Mouse (Mus musculus) embryonic facial prominence, embryonic 14.5 days (tissue): ENCODE data around the gene Slit2. TPM values are rescaled to one million over a fixed set of nuclear protein-coding genes. Genes with fewer than 3 reads are reported as not detected.
"Not testable (repeated sequence)": the region's sequence is repeated elsewhere in the genome, so short reads cannot be mapped to it uniquely, and the experiment has no call there.

Experiments
- ATAC-seq: fragments of 200-750 bp; cut with Nextera tagmentation; 2 replicates; pipeline ENCODE4 v1.8.0; 2017; ENCODE audit warnings: low read depth, moderate number of reproducible peaks, moderate TSS enrichment
- DNase-seq: peaks from one replicate; pipeline ENCODE4 v3.0.0-alpha.2; 2015; ENCODE audit warnings: low spot score
- H3K27ac ChIP-seq: fragments of 300-500 bp; sonication (generic); replicated peaks from 2 replicates; pipeline ENCODE4 v1.5.1; 2014; ENCODE audit warnings: low read depth, mild to moderate bottlenecking, low read length, moderate library complexity
- H3K27me3 ChIP-seq: fragments of 300-500 bp; sonication (generic); replicated peaks from 2 replicates; pipeline ENCODE4 v1.6.1; 2014; ENCODE audit warnings: low read length; ENCODE audit not compliant: control insufficient read depth, insufficient read depth
- H3K36me3 ChIP-seq: fragments of 300-500 bp; sonication (generic); 2 replicates; pipeline ENCODE4 v1.6.1; 2014; ENCODE audit warnings: low read length, mixed read lengths; ENCODE audit not compliant: control insufficient read depth, insufficient read depth
- H3K4me1 ChIP-seq: fragments of 300-500 bp; sonication (generic); 2 replicates; pipeline ENCODE4 v1.6.1; 2014; ENCODE audit warnings: antibody characterized with exemption, low read length; ENCODE audit not compliant: control insufficient read depth, insufficient read depth
- H3K4me2 ChIP-seq: fragments of 300-500 bp; sonication (generic); 2 replicates; pipeline ENCODE4 v1.6.1; 2014; ENCODE audit warnings: low read depth, mild to moderate bottlenecking, low read length, moderate library complexity, mixed read lengths
- H3K4me3 ChIP-seq: fragments of 300-500 bp; sonication (generic); 2 replicates; pipeline ENCODE4 v1.5.1; 2014; ENCODE audit warnings: low read depth, mild to moderate bottlenecking, low read length
- H3K9ac ChIP-seq: fragments of 300-500 bp; sonication (generic); 2 replicates; pipeline ENCODE4 v1.6.1; 2014; ENCODE audit warnings: low read depth, mild to moderate bottlenecking, low read length, moderate library complexity, mixed read lengths
- H3K9me3 ChIP-seq: fragments of 300-500 bp; sonication (generic); 2 replicates; pipeline ENCODE4 v1.6.1; 2016; ENCODE audit warnings: low read length; ENCODE audit not compliant: control insufficient read depth
- WGBS: fragments of 180-500 bp; shearing (Covaris S2); extraction: QIAGEN DNeasy Blood & Tissue Kit; methylation state at CpG from one replicate; pipeline ENCODE4 v1.1.7; 2014; 5-methylcytosine and 5-hydroxymethylcytosine counted together
- polyA plus RNA-seq: library from polyadenylated mRNA; unstranded; fragments of >200 nt; fragmentation: Nextera tagmentation; extraction: Ambion mirVana; gene quantifications from 2 replicates; pipeline ENCODE4 v1.2.1, GENCODE M21; 2014

Gene Slit2
- polyA plus RNA-seq, 1 experiment from 2014 or later: 27.0 TPM

DNA sequence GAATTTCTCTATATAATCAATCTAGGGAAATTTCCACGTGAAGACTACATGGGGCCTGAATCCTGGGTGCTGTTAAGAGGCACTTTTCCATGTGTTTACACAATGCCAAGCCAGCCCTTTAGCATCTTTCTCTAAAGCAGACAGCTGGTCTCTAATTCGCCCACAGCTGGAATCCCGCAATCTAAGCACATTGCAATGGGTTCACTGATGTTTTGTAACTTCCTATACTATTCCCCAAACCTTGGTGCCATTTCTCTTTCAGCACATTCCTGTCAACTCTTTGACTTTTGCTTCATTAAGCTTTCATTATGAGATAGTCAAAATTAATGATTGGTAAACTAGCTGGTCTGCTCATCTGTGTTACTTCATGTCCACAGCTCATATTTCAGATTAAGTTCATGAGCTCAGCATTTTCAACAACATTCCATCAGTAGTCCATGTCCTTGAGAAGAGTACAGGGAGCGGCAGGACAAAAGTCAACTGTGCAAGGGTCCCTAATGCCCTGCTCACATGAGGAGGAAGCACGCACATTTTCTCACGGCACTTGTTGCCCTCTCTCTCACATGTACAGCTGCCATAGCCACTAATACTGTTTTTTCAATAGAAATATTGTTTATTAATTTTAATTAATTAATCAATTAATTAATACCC is 247.6 kb downstream of the Slit2 start:
- H3K27ac ChIP-seq: no peak overlapping the region
- H3K9ac ChIP-seq: no peak overlapping the region
- no peak for DNase-seq
- no peak for ATAC-seq
- no peak overlapping the region for H3K4me2 ChIP-seq
- no peak overlapping the region for H3K4me3 ChIP-seq
- peaks cover 13% of the 10 kb centered on the region; the same call in 1 of the 2 replicates for H3K36me3 ChIP-seq
- H3K4me1 ChIP-seq: no peaks in the 10 kb centered on the region
- no peaks in the 10 kb centered on the region for H3K27me3 ChIP-seq
- 74% methylated on average over 6 of the region's 6 CpGs for WGBS
- no peaks in the 10 kb centered on the region for H3K9me3 ChIP-seq

DNA sequence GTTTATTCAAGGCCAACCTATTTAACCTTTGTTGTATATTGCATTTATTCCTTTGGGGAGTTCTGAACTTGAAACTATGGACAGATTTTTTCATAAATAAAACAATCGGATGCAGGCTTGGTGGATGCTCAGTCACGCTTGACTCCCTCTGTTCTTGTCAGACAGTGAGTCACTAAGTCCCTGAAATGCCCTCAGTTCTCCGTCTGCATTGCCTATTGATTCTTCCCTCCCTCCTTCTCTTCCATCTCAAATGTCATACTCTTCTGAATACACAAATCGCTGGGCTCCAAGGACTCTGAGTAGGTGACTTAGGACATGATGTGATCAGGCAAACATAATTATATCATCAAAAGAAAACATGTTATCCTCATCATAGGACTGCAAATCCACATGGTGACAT is 251.8 kb downstream of the Slit2 start:
- Histone ChIP-seq H3K4me3 (no peak overlapping the region), H3K9me3 (no peaks in the 10 kb centered on the region), H3K27me3 (no peaks in the 10 kb centered on the region), H3K36me3 (peaks cover 10% of the 10 kb centered on the region; the same call in 1 of the 2 replicates), H3K9ac (no peak overlapping the region), H3K27ac (no peak overlapping the region), H3K4me2 (no peak overlapping the region), H3K4me1 (no peaks in the 10 kb centered on the region)
- 73% methylated on average over 4 of the region's 4 CpGs for WGBS
- ATAC-seq: no peak
- DNase-seq: no peak

DNA sequence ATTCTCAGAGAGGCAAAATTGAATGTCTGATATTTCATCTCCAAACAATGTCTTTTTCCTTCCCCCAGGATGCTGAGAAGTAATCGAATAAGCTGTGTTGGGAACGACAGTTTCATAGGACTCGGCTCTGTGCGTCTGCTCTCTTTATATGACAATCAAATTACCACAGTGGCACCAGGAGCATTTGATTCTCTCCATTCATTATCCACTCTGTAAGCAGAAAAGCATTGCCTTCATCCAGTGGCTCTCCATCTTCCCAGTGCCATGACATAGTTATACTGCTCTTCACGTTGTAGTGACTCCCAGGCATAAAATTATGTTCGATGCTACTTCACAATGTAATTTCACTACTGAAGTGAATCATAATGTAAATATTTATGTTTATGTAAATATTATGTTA is 252.3 kb downstream of the Slit2 start:
- WGBS: 88% methylated on average over 6 of the region's 6 CpGs
- H3K27ac ChIP-seq: no peak overlapping the region
- no peaks in the 10 kb centered on the region for H3K4me1 ChIP-seq
- H3K36me3 ChIP-seq: peaks cover 10% of the 10 kb centered on the region; the same call in 1 of the 2 replicates
- no peaks in the 10 kb centered on the region for H3K27me3 ChIP-seq
- H3K9me3 ChIP-seq: no peaks in the 10 kb centered on the region
- DNase-seq (no peak), ATAC-seq (no peak)
- H3K4me2 ChIP-seq: no peak overlapping the region
- no peak overlapping the region for H3K4me3 ChIP-seq
- H3K9ac ChIP-seq: no peak overlapping the region

DNA sequence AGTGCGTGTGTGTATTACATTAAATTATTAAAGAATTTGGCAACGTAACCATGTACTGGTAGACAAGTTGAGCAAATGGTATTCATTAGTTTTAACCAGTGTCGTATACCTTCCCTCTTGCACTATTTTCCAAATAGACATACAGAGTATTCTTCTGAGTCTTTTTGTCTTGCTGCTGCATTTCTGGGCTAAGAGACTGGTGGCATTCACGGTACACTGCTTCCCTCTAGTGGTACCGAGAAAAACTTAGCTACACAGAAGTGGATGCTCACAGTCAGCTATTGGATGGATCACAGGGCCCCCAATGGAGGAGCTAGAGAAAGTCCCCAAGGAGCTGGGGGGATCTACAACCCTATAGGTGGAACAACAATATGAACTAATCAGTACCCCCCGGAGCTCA is 257.8 kb downstream of the Slit2 start:
- H3K4me1 ChIP-seq, H3K36me3 ChIP-seq, H3K9ac ChIP-seq, H3K27ac ChIP-seq, H3K4me3 ChIP-seq, H3K27me3 ChIP-seq, H3K9me3 ChIP-seq, H3K4me2 ChIP-seq: not testable (repeated sequence)
- DNase-seq (peak; percentile 63), ATAC-seq (peak; percentile 62; the same call in 1 of the 2 replicates)
- WGBS: 29% methylated on average over 6 of the region's 6 CpGs

DNA sequence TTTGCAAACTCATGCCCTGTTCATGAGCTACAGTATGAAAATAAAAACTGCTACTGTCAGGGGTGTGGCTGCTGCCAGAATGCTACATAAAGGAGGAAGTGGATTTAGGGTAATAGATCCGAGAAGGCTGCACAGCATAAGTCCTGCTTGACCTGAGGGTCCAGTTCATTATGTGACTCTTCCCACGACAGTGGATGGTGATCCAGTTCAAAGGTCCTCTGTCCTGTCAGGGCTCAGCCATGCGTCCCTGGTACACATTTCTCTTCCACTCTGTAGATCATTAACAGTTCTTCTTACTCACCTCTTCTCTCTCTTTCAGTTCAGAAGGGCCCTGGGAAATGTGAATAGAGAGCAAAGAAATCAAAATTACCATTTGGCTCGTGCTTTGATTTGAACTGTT is 265.4 kb downstream of the Slit2 start:
- Histone ChIP-seq H3K4me1 (no peaks in the 10 kb centered on the region), H3K9ac (no peak overlapping the region), H3K36me3 (0 out of 2 replicates have a peak, but pooled peaks cover 6% of the 10 kb centered on the region), H3K9me3 (no peaks in the 10 kb centered on the region), H3K4me2 (no peak overlapping the region), H3K27me3 (no peaks in the 10 kb centered on the region), H3K27ac (no peak overlapping the region), H3K4me3 (no peak overlapping the region)
- DNase-seq (no peak), ATAC-seq (no peak)
- 86% methylated on average over 4 of the region's 4 CpGs for WGBS

DNA sequence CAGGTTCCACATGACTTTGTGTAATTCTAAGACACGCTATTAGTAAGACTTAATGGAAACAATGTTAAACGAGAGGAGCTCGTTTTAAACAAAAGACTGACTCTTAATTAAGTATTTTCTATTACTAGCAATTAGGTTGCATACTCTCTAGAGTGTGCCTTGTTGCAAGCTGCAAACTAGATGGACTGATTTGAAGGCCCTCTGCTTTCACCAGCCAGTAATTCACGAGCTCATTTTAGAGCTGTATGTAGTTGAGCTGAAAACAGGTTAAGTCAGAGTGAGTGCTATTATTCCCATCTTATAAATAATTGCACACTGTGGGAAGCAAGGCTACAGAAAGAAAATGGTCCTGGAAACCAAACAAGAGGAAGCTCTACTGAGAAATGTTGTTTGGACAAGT is 294.6 kb downstream of the Slit2 start:
- Histone ChIP-seq H3K9ac (no peak overlapping the region), H3K4me3 (no peak overlapping the region), H3K4me2 (no peak overlapping the region), H3K27me3 (no peaks in the 10 kb centered on the region), H3K36me3 (no peaks in the 10 kb centered on the region), H3K9me3 (no peaks in the 10 kb centered on the region), H3K27ac (no peak overlapping the region), H3K4me1 (no peaks in the 10 kb centered on the region)
- 82% methylated on average over 4 of the region's 4 CpGs for WGBS
- DNase-seq (no peak), ATAC-seq (no peak)

DNA sequence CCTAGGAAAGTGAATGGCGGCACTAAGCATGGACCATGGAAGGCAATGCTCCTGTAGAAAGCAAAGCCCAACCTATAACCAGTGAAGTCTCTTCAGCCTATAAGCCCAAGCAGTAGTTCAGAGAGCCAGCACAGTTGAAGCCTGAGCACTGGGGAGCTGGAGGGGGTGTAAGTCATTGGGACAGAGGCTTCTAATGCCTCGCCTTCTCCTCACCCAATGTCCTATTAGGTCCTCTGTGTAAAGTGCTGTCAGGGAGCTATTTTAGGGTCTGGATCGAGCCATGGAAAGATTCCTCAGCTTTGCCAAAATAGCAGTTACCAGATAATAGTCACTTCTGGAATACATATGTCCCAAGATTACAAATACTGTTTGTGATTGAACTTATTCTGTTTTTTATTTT is 318.2 kb downstream of the Slit2 start:
- 95% methylated on average over 3 of the region's 3 CpGs for WGBS
- no peak for ATAC-seq
- Histone ChIP-seq H3K27ac (no peak overlapping the region), H3K4me2 (no peak overlapping the region), H3K36me3 (peaks cover 20% of the 10 kb centered on the region; the same call in 1 of the 2 replicates), H3K4me3 (no peak overlapping the region), H3K27me3 (no peaks in the 10 kb centered on the region), H3K9ac (no peak overlapping the region), H3K4me1 (no peaks in the 10 kb centered on the region), H3K9me3 (no peaks in the 10 kb centered on the region)
- no peak for DNase-seq

DNA sequence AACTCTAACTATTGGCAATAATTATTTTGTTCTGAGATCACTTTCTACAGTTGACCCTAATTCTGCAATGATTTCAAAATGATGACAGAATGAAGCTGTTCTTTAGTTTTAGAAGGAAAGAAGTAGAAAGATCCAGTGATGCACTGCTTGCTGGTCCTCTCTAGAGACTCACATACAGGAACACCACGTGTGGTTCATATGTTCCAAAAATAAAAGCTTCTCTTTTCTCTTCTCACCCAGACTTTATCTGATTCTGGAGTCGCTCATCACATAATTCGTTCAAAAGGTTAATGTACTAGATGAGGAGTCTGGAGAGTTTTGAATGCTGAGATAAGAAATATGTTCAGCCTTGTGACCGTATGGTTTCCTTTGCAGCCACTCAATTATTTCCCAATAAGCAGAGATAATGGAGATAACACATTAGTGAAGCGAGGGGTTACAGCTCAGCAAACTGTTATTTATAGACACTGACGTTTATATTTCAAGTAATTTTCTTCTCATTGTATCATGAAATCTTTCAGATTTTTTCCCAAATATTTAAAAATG is 332.2 kb downstream of the Slit2 start:
- WGBS: 78% methylated on average over 6 of the region's 6 CpGs
- no peak overlapping the region for H3K9ac ChIP-seq
- H3K4me3 ChIP-seq: no peak overlapping the region
- H3K36me3 ChIP-seq: no peaks in the 10 kb centered on the region
- no peaks in the 10 kb centered on the region for H3K27me3 ChIP-seq
- no peak overlapping the region for H3K4me2 ChIP-seq
- H3K9me3 ChIP-seq: no peaks in the 10 kb centered on the region
- H3K27ac ChIP-seq: no peak overlapping the region
- no peaks in the 10 kb centered on the region for H3K4me1 ChIP-seq
- no peak for DNase-seq
- ATAC-seq: no peak

DNA sequence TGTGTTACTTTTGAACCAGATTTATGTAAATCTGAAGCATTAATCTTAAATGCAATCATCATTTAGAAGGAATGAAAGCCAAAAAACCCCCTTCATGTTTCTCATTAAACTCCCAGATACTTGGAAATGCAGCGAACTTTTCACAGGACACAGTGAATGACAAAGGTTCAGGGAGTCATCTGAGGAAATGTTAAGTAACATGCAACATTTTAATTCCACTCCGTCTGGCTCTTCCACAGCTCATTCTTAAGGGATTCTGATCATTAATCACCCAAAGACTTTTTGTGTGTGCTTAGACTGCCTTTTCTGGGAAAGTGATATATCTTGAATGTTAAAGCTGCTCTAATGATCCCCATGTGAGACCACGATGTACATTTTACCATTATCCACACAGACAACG is 337.7 kb downstream of the Slit2 start:
- no peaks in the 10 kb centered on the region for H3K9me3 ChIP-seq
- H3K4me3 ChIP-seq: no peak overlapping the region
- H3K27me3 ChIP-seq: no peaks in the 10 kb centered on the region
- no peak overlapping the region for H3K4me2 ChIP-seq
- peak; percentile 10 for DNase-seq
- 63% methylated on average over 4 of the region's 4 CpGs for WGBS
- H3K36me3 ChIP-seq: no peaks in the 10 kb centered on the region
- no peak overlapping the region for H3K27ac ChIP-seq
- H3K4me1 ChIP-seq: no peaks in the 10 kb centered on the region
- H3K9ac ChIP-seq: no peak overlapping the region
- ATAC-seq: no peak
